Mouse (Mus musculus): ENCODE measurements around the gene Fbxo4. TPM values are rescaled to one million over a fixed set of nuclear protein-coding genes. Genes with fewer than 3 reads are reported as not detected.

Gene Fbxo4
- total RNA-seq (2021), result 1 to 10 TPM; 5.7 to 7.0 TPM
- long read RNA-seq, experiment 1, partial matches to known transcripts, result 0 of 5 reads
- long read RNA-seq, experiment 1, other reads (novel, unspliced or antisense), result 1 of 5 reads
- long read RNA-seq, experiment 2, transcript Fbxo4-201 (7 exons, 1,565 nt), result major isoform, 5 of 7 reads
- long read RNA-seq, experiment 2, partial matches to known transcripts, result 0 of 7 reads
- long read RNA-seq, experiment 2, other reads (novel, unspliced or antisense), result 2 of 7 reads

DNA sequence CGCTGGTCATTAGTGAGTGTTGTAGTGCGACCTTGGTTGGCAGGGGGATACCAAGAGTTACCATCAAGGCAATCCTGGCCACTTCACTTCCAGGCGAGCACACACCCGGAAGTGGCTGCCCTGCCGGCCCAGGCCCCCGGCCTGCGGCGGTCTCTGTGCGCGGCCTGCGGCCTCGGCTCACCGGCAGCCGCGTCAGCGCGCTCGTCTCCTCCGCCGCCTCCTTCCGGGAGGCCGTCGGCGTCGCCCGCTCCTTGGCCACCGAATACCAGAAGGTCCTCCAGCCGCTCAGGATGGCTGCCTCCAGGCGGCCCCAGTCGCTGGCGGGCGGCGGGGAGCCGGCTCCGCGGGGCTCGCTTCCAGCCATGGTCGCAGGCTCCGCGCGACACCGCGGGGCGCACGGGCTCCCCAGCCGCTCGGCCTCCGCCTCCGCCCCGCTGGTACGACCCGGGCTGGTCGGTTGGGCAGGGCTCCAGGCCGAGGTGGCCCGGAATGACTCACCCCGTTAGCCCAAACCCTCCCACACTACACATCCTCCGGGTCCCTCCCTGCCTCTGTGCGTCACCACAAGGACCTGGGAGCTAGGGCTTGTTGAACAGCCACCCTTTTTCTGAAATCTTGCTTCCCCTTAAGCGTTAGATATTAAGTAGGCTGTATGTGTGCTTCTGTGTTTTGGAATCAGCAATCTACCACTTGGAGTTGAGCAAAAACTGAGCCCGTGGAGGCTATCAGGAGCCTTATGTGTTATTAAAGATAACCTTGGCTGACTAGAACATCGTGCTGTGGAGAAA, at the start of gene Fbxo4:
Fbxo4 (minus strand) TSS at position 513 of the 788 bp plus-strand sequence.
- peak; percentile 88 for DNase-seq

DNA sequence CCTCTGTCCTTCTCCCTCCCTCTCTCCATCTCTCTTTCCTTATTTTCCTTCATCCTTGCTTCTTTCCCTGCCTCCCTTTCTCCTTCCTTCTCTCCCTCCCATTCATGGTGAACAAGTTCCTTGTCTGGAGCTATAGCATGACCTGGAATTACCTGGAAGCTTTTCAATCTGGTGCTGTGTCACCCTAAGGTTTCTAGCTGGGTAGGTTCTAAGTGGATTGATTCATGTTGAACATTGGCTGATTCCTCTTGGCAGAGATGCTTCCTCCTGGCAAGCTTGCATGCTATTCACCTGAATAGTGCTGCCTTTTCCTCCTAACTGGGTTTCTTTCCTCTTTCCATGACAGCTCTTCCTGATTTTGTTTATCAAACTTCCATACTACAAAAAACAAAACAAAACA, 49.6 kb upstream of the Fbxo4 start:
- no peak for DNase-seq

DNA sequence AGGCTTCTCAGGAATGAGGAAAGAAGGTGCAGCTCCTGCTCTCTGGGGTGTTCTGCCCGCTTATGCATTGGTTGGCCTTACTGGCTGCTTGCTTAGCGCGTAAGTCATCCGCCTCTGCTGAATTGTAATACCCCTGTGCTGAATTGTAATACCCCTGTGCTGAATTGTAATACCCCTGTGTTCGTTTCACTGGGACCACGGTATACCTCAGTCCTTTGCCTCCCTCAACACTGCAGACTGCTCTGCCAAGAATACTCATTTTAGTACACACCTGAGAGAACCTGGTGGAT, 49.0 kb upstream of the Fbxo4 start:
- no peak for DNase-seq

DNA sequence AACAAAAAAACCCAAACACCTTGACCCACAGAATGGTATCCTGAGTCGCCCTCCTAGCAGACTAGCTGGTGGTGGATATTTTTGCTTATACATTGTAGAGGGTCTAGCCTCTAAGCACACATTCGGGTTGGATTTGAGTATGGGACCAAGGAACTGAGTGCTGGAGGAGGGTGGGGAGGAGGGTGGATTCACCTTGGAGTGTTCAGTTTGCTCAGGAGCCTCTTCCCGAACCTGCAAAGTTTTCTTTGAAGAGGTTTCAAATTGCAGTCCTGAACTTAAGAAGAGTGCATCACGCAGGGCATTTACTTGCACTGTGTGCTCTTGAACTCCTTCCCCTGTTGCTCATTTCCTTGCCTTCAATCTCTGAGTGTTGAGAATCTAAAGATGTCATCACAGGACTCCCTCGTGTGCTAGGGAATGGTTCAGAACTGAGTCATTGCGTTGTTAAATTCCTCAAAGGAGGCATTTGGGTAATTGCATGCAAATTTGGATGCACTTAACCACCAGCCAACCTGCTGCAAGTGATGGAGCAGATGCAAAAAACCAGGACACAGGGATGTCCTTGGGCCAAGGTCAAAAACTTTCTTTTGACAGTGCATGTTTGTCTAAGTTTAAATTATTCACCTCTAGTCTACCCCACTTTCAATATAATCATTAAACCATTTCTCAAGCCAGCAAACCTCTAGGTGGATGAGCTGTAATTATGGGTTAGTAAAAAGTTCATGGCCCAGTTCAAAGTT, 48.5 kb upstream of the Fbxo4 start:
- DNase-seq, result no peak

DNA sequence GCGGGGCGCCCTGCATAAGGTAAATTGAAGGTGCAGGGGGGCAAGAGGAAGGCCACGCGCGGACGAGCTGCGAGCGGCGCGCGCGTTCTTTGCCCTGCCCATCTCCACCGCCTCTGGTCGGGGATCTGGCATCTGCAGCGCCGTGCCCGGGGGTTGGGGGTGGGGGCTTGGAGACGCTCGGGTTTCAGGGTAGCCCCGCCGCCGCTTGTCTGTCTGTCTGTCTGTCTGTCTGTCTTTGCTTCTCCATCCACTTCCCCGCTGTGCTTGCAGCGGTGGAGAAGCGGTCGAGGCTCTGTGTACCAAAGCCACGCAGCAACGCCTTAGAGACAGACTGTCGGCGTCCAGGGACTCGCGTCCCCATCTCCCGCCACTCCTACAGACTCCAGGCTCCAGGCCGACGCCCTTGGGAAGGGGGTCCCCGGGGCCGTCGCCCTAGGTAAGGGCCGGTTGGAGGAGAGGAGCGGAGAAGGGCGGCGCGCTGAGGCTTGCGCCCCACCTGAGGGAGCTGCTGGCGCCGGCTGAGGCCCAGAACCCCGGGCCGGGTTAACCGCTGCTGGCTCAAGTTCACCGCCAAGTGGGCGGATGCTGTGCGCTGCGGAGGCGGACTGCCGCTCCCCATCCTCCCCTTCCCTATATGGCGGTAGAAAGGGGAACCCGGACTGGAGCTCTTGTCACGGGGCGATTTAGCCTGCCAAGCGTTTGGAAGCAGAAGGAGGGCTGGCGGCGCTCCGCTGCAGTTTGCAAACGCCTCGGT, 47.6 kb upstream of the Fbxo4 start:
- DNase-seq, result peak; percentile 71

DNA sequence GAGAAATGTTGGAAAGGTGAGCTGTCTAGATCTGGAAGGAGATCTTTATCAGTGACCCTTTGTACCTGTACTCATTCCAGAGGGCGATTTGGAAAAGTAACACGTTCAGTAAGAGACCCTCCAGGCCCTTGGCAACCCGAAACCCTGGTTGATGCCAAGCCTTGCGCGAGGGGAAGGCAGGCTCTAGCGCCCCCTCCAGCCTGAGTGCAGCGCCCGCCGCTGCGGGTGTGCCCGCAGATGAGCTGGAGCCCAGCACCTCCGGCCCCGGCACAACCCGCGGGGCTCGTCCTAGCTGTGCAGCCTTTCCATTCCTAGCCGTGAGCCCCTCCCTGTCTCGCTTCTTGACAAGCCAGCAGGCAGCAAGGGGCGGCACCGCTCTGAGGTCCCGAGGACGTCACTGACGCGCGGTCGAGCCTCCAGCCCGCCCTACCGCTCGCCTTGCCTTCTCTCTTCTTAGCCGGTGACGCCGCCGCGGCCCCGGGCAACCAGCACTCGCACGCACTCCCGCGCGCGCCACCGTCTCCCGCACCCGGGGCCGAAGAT, 46.9 kb upstream of the Fbxo4 start, which contains the start of gene Oxct1:
Oxct1 (plus strand) TSS at position 153 of the 543 bp plus-strand sequence.
- peak; percentile 78 for DNase-seq

DNA sequence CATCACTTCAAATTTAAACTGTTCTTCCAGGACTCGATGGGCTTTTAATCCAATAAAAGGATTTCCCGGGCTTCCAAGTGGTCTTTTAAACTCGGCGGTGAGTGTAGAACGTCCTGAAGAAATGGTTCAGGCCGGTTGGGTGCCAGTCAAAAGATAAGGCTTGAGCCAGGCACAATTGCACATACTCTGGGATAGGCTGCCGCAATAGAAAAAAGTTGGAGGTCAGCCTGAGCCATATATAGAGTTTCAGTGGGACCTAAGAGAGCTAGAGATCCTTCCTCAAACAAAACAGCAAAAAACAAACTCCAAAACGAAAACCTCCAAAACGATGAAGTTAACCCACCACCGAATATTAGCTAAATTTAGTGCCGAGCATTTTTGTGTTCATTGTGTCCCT, 46.1 kb upstream of the Fbxo4 start:
- no peak for DNase-seq

DNA sequence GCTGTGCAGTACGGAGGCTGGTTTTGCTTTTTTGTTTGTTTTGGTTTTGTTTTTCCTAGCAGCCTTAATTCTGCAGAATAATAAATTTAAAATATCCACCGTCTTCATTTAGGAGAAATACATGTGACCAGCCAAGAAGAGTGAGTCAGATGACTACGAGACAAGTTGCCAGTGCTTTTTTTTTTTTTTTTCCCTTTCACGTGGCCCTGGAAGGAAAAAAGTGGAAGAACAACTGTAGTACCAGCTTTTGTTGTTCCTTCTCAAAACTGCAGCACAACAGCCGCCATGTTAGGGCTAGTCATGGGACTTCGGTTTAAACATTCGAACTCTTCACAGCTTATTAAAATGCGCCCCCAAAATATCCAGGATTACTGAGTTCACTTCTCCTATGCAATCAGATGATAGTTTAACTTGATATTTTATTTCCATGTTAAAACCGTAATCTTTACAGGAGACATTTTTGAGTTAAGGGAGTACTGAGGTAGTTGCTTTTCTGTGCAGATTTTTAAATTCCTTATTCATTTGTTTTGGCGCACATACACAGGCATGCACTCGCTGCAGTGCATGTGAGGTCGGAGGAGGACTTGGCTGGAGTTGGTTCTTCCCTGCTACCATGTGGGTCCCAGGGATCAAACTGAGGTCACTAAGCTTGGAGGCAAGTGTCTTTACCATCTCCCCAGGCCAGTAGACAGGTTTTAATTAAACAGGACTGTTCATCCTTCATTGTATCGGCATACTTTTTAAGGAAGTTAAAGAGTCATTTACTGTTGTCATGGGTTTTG, 45.5 kb upstream of the Fbxo4 start:
- DNase-seq, result no peak

DNA sequence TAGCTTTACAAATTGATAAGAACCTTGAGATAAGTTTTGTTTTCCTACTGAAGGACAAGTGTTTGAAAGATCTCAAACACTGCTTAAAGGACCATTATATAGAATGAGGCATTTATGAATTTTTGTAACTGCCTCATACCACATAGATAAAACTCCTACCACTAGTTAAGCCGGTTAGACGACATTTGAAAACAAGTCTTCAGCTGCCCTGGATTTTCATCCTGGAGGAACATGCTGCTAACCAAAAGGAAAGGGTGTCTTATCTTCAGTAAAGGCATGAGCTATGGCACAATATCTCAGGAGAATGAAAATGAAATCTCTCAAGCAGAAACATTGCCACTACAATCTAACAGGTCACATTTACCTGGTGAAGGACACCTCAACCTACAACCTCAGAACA, 44.4 kb upstream of the Fbxo4 start:
- no peak for DNase-seq

DNA sequence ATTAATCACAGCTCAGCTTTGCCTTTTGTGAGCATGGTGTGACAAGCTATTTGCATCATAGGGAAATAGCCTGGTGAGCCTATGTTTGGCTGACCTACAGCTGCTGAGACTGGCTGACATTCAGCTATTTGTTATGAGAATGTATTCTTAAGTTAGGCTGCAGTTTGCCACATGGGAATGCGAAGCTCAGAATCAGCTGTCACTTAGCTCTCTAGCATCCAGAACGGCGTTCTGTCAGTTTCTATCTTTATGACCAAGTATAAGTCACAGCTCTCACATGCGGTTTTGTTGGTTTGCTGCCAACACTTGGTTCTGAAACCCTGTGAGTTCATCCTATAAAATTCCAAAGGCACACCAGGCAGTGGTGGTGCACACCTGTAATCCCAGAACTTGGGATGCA, 41.3 kb upstream of the Fbxo4 start:
- DNase-seq, result no peak

DNA sequence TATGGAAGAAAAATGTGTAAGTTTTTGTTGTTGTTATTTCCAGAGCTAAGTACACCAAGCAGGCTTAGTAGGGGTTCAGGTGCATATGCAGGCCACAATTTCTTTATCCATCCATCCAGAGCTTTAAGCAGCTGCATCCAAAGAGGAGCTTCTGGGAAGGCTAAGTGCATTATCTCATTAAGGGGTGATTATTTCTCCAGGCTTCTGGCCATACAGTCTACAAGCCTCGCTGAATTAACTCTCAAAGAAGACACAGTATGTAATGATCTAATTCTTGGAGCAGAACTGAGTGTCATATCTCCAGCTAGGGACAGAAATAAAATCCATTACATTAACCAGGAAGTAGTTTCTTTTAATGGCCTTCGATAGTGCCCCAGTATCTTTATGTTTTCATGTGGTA, 34.5 kb upstream of the Fbxo4 start:
- no peak for DNase-seq

DNA sequence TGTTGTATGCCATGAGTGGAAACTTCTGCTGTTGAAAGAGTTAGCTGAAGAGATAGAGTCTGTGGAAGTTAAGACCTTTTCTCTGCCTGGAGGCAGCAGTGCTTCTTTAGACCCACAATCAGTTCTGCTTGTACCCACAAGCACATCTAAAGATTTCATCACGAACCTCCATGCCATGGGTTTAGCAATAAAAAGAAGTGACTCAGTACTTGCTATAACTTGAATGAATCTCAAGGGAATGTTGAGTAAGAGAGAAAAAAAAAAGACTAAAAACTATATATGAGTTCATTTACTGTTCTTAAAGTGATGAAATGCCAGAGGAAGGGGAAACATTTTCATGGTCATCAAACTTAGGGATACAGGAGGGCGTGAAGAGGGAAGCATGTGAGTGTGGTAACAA, 21.2 kb upstream of the Fbxo4 start:
- DNase-seq, result no peak

DNA sequence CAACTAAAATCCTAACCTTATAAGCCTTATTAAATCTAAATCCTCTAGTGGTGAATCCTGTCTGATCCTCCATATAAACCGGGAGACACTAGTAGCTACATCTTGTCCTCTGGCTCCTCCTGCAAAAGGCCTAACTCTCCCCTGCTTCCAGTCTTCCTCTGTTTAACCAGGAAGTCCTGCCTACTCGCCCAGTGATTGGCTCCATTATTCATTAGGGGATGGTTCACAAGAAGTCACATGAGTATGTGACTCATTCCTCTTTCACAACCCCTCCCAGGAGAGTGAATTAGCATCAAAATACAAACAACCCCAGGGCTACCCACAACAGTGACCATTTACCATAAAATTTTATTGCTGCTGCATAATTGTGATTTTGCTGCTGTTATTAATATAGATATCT, 19.8 kb upstream of the Fbxo4 start:
- DNase-seq, result no peak

DNA sequence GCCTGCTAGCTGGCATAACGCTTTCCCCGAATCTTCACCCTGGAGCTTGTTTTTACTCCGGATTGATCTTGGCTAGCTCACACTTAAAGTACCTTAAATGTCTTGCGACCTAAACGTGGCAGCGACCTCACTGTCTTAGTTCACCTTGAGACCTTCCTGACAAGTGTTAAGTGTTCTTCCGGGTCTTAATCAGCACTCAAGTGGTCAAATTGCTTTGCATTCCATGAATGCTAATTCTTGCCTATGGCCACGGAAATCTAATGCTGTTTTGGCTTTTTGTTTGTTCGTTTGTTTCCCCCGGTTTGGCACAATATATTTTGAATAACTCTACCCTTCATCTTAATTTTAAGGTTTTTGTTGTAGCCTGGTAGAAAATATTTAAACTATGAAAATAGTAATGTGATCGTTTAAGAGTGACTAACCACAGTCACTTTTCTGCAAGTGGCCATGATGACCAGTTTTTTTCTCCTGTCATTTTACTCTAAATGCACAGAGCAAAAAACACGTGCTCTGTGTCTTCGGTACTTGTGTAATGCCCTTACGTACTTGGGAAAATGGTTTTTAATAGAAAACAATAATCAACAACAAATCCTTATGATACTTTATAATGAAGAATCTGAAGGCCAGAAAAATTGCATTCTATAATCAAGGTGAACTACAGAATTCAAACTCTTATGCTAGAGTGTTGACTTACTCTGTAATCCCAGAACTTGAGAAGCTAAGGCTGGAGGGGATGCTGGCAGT, 17.1 kb upstream of the Fbxo4 start:
- DNase-seq, result no peak

DNA sequence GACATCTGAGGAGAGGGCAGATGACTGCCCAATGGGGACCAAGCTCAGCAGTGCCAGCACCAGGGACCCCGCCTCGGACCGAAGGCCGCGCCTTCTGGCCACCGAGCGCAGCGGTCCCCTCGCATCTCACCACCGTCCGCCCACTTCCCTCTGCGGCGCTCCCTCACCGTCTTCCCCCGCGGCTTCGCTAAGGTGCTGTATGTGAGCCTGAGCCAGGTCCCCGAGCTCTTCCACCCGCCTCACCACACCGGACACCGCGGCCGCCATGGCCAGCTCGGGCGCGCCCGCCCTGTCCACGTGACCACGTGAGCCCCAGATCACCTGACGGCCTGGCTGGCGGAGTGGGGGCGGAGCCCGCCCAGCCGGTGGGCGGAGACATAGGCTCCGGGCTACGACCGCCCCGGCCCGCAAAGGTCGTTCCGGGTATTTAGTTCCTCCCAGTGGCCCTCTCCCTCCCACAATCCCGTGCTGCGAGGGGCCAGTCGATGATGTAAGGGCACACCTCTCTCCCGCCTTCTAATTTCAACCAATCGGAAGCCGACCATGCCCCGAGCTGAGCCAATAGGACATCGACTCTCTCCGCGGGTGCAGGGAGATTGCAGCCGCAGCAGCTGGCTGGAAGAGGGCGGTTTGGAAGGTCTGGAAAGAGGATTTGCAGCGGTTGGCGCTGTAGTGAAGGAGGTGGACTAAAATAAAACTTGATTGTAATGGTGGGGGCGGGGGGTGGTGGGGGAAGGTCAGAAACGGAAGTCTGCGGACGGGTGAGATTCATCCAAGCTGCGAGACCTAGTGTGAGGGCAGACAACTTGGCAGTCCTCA, 16.3 kb upstream of the Fbxo4 start, which contains the start of gene AW549877:
AW549877 (minus strand) TSS at position 297 of the 819 bp plus-strand sequence.
- peak; percentile 99 for DNase-seq

DNA sequence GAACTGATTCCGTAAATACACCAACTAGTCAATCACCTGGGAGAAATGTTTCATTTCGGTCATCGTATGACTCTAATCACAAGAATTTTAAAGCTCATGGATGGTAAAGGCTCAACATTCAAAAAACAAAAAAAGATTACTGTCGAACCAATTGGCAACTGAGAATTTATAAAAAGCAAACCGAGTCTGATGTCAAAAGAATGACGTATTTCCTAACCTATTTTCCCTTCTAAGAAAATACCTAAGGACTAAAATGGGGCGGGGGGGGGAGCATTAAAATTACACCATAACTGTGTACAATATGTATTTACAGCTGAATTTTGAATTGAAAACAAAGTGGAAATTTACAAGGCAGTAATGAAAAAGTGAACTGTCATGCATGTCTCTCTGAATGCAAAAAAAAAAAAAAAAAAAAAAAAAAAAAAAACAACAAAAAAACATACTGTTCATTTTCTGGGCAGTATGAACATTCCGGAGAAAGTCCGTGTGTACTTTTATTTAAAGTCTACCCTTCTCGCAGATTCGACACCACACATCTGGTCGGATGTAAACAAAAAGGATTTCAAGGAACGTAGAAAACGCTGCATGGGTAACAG, 15.6 kb upstream of the Fbxo4 start:
- no peak for DNase-seq

DNA sequence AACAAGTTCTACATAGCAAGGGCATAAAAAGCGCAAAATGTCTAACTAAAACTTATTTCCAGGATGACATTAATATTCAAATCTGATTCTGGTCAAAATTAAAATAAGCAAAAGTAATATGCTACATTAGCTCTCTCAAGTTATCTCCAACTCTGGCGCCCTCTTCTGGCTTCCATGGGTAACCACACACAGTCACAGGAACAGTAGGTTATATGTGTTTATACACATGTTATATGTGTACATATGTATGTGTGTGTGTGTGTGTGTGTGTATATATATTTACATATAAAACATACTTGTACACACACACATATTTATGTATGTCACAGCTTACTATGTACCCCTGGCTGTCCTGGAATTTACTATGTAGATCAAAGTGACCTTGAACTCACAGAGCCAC, 8.6 kb upstream of the Fbxo4 start:
- peak; percentile 30 for DNase-seq

DNA sequence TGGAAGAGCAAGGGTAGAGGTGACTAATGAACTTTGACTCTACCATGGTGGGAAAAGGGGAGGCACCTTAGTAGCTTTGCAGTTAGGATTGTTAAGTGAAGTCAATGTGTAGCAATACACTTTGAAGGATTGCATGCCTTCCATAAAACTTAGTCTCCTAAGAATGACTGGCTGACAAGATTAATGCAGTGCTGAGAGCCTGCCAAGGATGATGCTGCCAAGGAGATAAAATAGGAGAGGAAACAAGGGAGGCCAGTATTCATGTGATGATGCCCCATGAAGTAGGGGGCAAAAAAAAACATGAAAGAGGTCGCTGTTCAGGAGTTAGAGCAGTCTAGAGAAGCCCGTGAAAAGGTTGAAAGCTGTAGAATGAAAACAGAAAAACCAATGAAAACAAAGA, 5.5 kb upstream of the Fbxo4 start:
- DNase-seq, result no peak

DNA sequence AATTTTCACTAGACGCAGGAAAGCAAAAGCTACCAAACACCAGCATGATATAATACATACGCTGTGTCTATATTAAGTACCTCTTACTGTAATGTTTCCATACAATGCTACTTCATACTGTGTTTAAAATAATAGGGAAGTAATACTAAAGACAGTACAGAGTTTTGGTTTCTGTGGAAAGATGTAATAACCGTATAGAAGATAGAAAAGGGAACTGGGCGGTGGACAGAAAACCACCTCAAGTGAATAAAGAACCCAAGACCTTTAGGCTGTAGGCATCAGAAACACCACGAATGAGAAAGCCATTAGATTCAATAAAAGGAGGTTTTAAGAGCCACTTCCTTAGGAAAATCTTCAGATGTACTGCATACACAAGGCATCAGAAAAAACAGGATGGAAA, 3.4 kb upstream of the Fbxo4 start:
- no peak for DNase-seq

Measured in gastrocnemius, postnatal 10 days (tissue).